Mouse (Mus musculus): ENCODE results near the gene Lin54.

Gene Lin54

GRCm38 (mm10) chr5:100415761-100416590, 84.5 kb downstream of the Lin54 start, which contains the start of gene Sec31a:
TSS of gene Sec31a (minus strand) at chr5:100416234.
- peak; percentile 95 to 98 for DNase-seq

GRCm38 (mm10) chr5:100414474-100415196, 85.8 kb downstream of the Lin54 start:
- no peak for DNase-seq

- DNase-seq: no peak
Observed at GRCm38 (mm10) chr5:100412886-100413285, 87.6 kb downstream of the Lin54 start.

GRCm38 (mm10) chr5:100410281-100410680, 90.2 kb downstream of the Lin54 start:
- no peak for DNase-seq

- no peak for DNase-seq
Observed at GRCm38 (mm10) chr5:100408485-100408884, 92.0 kb downstream of the Lin54 start.

- no peak for DNase-seq
Observed at GRCm38 (mm10) chr5:100396753-100397152, 103.7 kb downstream of the Lin54 start.

GRCm38 (mm10) chr5:100393681-100394080, 106.8 kb downstream of the Lin54 start:
- DNase-seq: no peak

- no peak for DNase-seq
Observed at GRCm38 (mm10) chr5:100392436-100392955, 107.9 kb downstream of the Lin54 start.

Measured in spleen, adult 18-20 months (tissue).